Mouse (Mus musculus) cerebellum, adult 9-10 months (tissue): ENCODE measurements at regions not wholly inside any gene's neighbourhood (a gene's known extent, or its start where the extent isn't known, plus 50 kb on each side); places are given as distances from the start of the nearest gene placed in this dataset.
A peak's percentile ranks its signal among the peaks of the same experiment; 100 is the strongest.

Experiments
- DNase-seq: peaks from one replicate; pipeline ENCODE4 v3.0.0; 2022

DNA sequence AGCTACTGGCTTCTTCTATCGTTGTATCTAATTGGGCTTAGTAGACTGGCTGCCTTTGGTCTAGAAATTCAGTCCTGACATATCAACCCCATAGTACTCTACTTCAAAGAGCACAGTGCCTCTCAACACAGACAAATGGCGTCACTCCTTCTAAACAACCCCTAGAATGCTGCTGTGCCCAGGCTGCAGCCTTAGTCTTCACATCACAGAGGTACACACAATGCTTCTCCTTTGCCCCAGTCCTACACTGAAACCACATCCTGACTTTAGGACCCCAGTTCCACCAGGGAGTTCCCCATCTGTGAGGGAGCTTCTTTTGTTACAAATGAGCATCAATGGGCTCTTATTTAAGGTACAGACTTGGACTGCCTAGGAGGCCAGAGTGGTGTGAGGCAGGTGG is 312.6 kb downstream of the Cd83 start:
- no peak for DNase-seq

DNA sequence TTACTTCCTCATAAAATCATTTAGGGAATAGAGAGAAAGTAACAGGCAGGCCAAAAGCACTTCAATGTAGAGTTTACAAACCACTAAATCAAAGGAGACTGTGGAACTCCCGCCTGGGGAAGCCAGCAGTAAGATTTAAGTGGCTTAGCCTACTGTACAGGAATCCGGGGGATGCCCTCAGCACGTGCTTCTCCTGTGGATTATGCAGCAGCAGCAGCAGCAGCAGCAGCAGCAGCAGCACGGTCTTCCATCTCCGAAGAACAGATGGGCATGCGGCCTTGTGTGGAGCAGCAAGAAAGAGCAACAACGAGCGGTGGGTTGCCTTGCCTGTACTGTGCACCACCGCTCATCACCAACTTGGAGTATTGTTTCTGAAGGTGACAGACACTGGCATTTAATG is 314.9 kb downstream of the Cd83 start:
- DNase-seq, result no peak

DNA sequence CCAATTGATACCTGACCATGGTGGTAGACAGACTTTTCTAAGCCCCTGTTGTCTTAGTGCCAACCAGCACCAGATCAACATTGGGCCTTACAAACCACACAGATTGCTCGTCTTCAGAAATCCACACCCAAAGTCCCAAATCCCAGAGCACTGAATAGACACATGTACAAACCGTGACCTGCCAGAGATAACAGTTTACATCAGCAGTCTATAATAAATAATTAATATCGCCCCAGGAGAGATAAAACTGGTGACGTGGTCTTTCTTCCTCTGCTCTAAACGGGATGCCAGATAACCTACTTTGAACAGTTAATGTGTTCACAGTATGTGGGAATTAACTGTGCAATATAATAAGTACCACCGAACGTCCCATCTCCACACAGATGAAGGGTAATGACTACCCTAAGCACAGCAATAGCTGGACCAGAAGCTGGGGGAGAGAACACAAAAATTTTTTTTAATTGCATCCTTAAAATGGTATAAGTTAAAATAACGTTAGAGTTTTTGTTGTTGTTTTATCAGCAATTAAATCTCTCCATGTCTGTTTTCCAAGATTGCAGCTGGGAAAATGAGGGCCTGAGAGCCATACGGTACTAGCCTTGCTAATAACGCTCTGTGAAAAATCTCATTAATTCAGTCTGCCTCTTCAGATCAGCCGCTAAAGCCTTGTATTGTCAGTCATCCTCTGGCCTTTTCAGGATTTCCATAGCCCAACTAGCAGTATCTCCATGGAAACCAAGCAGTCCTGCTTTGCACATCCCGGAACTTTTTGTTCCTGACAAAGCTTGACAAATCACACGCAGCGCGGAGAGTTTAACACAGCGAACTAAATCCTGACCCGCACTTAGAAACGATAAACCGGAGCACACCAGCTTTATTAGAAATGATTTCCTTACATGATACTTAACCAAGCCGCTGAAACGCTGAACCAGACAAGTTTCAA is 315.8 kb downstream of the Cd83 start:
- DNase-seq, result peak; percentile 19

GRCm38 (mm10) chr13:44101161-44101560 is 316.6 kb downstream of the Cd83 start:
- DNase-seq, result no peak

DNA sequence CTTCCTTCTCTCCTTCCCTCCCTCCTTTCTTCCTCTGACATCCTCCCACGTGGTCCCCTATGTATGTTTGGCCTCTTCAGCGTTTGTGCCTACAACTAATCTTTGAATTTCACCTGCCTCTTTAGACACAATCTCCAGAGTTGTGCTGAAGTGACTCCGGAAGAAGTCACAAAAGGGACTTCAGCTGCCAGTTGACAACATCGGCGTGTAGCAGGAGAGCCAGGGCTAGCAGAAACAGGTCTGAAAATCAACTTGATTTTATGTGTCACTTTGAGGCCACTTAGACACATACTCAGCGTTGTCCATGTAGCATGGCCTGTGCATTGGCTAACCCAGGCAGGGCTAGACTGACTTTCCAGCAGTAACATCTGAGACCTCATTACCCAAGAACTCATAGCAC is 317.2 kb downstream of the Cd83 start:
- DNase-seq, result no peak

- no peak for DNase-seq
Measured at GRCm38 (mm10) chr13:44102257-44102656, 317.7 kb downstream of the Cd83 start.

DNA sequence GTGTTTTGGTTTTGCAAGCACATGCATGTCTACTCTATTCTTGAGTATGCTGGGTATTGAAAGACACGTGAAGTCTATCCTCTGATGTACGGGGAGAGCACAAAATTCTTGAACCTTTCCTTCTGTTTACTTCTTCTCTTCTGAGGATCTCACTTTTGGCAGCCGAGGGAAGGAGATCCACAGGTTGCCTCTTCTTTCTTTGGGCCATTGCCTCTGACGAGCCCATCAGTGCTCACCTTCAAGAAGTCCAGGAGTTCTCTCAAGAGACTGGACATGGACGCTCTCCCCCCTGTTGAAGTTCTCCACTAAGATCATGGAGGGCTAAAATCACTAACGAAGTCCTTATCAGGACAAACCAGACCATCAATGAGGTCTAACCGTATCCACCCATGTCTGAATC is 318.8 kb downstream of the Cd83 start:
- DNase-seq, result no peak

- DNase-seq, result no peak
Measured at GRCm38 (mm10) chr13:44105161-44105560, 320.6 kb downstream of the Cd83 start.

- DNase-seq, result no peak
Measured at GRCm38 (mm10) chr13:44108695-44109094, 324.1 kb downstream of the Cd83 start.

- no peak for DNase-seq
Measured at GRCm38 (mm10) chr13:44113043-44113442, 328.5 kb downstream of the Cd83 start.

- no peak for DNase-seq
Measured at GRCm38 (mm10) chr13:44114856-44115255, 330.3 kb downstream of the Cd83 start.

- no peak for DNase-seq
Measured at GRCm38 (mm10) chr13:44117841-44118240, 333.3 kb downstream of the Cd83 start.

GRCm38 (mm10) chr13:44118846-44119245 is 334.3 kb downstream of the Cd83 start:
- no peak for DNase-seq

GRCm38 (mm10) chr13:44121241-44121671 is 336.7 kb downstream of the Cd83 start:
- DNase-seq, result no peak

DNA sequence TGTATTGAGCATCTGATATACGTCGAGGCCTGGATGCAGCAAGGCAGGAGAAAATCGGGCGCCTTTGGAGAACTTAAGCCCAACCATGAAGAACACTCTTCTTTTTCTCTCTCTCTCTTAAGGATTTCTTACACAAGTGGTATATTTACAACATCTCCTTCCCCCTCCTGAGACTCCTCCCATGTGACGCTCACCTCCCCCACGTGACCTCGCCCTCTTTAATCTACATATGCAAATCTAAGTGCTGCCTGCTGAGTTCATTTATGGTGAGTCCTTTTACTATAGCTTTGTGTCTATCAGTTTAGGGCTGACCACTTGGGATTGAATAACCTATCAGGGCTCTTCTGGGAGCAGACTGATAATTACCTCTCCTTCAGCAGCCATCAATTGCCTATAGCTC is 337.4 kb downstream of the Cd83 start:
- DNase-seq, result no peak

GRCm38 (mm10) chr13:44126198-44126597 is 341.6 kb downstream of the Cd83 start:
- DNase-seq, result no peak

GRCm38 (mm10) chr13:44128506-44129274 is 344.1 kb downstream of the Cd83 start:
- DNase-seq, result no peak

GRCm38 (mm10) chr13:44131916-44132315 is 347.3 kb downstream of the Cd83 start:
- no peak for DNase-seq

- no peak for DNase-seq
Measured at GRCm38 (mm10) chr13:44132510-44132909, 347.9 kb downstream of the Cd83 start.

DNA sequence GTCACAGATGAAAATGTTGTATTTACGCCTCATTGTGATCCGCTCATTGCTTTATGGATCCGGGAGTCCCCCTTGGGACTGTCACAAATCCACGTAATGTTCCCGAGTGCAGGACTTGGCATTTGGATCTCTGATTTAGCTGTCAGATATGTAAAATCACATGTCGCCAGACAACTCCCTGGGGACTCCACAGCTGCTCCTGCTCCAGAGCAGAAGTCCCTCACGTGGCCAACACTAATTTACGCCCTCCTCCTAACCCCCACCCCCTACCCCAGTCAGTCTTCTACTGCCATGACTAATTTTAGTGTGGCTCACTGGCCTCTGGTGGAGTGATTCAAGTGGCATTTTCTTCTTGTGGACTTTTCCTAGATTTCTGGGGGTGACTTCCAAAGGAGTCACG is 348.9 kb downstream of the Cd83 start:
- DNase-seq, result no peak

- no peak for DNase-seq
Measured at GRCm38 (mm10) chr13:44141181-44141580, 356.6 kb downstream of the Cd83 start.

DNA sequence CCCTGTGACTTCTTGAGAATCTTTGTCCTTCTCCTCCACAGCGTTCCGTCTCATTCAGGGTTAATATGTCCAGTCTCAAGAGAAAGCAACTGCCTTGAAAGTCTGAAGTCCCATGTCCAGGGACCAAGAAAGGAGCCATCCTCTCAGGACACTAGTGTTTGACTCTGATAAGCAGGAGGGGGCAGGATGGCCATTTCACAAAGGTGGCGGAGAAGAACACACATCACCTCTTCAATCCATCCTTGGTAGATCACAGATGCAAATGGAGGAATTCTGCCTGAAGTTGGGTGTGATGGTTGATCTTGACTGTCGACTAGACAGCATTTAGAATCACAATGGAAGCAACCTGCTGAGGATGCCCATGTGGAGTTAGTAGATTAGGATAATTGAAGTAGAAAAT is 360.9 kb downstream of the Cd83 start:
- DNase-seq, result no peak

DNA sequence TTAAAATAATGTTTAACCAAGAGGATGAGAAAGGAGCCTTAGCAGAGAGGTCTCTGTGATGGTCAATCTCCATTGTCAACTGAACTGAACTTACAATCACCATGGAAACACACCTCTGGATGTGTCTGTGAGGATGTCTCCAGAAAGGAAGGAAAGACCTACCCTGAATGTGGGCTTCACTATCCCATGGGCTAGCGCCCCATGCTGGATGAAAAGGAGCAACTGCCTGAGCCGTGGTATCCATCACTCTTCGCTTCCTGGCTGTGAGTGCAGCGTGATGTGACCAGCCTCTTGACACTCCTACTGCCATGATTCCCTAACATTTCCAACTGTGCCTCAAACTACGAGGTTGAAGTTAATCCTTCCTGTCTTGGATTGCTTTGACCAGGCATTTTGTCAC is 363.3 kb downstream of the Cd83 start:
- no peak for DNase-seq

DNA sequence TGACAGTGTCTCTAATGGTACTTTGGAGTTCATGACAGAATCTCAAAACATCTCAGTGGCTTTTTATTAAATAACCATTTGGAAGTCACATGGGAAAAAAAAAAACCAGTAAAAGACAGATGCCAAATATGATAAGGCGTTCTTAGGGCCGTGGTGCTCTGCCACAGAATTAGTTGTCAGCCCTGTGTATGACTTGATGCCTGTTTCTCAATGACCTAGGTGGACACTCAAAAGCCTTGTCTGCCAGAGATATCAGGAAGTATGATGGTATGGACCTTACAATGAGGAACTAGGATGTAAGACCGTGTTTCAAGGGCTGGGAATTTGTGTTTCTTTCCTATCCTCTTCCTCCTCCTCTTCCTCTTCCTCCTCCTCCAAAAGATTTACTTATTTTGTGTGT is 364.9 kb downstream of the Cd83 start:
- DNase-seq, result no peak
